Mouse (Mus musculus) E14TG2a.4 (cell line): Measurements from ENCODE around the gene Fam83d.

Source experiments
- CTCF ChIP-seq: conservative IDR thresholded peaks from 2 replicates; pipeline ENCODE4 v1.5.1; 2014; ENCODE audit warnings: low read length
- NANOG ChIP-seq: IDR thresholded peaks from 2 replicates; pipeline ENCODE4 v1.6.1; 2014; ENCODE audit warnings: borderline replicate concordance, low read length, mixed read lengths
- POU5F1 ChIP-seq: IDR thresholded peaks from 2 replicates; pipeline ENCODE4 v1.6.1; 2014; ENCODE audit warnings: low read length, borderline replicate concordance

DNA sequence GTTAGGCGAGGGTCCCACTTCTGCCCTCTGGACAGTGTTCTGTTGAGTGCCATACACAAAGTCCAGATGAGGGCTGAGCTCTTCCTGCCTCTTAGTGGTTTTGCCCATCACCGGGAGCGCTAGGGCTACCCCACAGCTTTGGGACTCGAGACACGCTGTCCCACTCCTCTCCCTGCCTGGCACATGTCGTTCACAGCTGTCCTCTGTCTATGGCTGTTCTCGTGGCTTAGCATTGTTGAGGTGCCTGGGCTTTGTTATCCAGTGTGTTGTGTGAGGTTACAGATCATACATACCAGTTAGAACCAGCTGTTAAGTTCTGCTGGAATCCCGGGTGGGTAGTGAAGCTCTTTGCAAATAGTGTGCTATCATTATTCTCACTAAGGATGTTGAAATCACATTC lies 49.8 kb downstream of the Fam83d start:
- TF ChIP-seq CTCF (no peak), POU5F1 (no peak), NANOG (no peak)
